Mouse (Mus musculus) midbrain, embryonic 11.5 days (tissue): Measurements from ENCODE around the gene Slc46a3. TPM values are rescaled to one million over a fixed set of nuclear protein-coding genes. Genes with fewer than 3 reads are reported as not detected.

Experiments
- ATAC-seq: fragments of 200-750 bp; cut with Nextera tagmentation; 2 replicates; pipeline ENCODE4 v1.8.0; 2017; ENCODE audit warnings: moderate TSS enrichment, moderate library complexity; ENCODE audit not compliant: low FRiP score
- DNase-seq: peaks from one replicate; pipeline ENCODE4 v3.0.0; 2015; ENCODE audit warnings: low spot score; ENCODE audit errors: missing footprints
- H3K27ac ChIP-seq: fragments of 300-500 bp; sonication (generic); 2 replicates; pipeline ENCODE4 v1.5.1; 2014; ENCODE audit warnings: low read depth, low read length
- H3K27me3 ChIP-seq: fragments of 300-500 bp; sonication (generic); 2 replicates; pipeline ENCODE4 v1.6.1; 2014; ENCODE audit warnings: mild to moderate bottlenecking, low read length, moderate library complexity, mixed read lengths; ENCODE audit not compliant: control insufficient read depth, insufficient read depth
- H3K36me3 ChIP-seq: fragments of 300-500 bp; sonication (generic); 2 replicates; pipeline ENCODE4 v1.6.1; 2014; ENCODE audit warnings: mild to moderate bottlenecking, low read length, moderate library complexity, mixed read lengths; ENCODE audit not compliant: control insufficient read depth, insufficient read depth
- H3K4me1 ChIP-seq: fragments of 300-500 bp; sonication (generic); 2 replicates; pipeline ENCODE4 v1.6.1; 2014; ENCODE audit warnings: low read length; ENCODE audit not compliant: control insufficient read depth, insufficient read depth
- H3K4me2 ChIP-seq: fragments of 300-500 bp; sonication (generic); 2 replicates; pipeline ENCODE4 v1.6.1; 2014; ENCODE audit warnings: mild to moderate bottlenecking, moderate library complexity
- H3K4me3 ChIP-seq: fragments of 300-500 bp; sonication (generic); 2 replicates; pipeline ENCODE4 v1.5.1; 2014; ENCODE audit warnings: low read depth, low read length
- H3K9ac ChIP-seq: fragments of 300-500 bp; sonication (generic); 2 replicates; pipeline ENCODE4 v1.6.1; 2014; ENCODE audit warnings: low read length
- H3K9me3 ChIP-seq: fragments of 300-500 bp; sonication (generic); 2 replicates; pipeline ENCODE4 v1.6.1; 2016; ENCODE audit warnings: low read length; ENCODE audit not compliant: control insufficient read depth
- WGBS: fragments of 180-500 bp; shearing (Covaris S2); extraction: QIAGEN DNeasy Blood & Tissue Kit; methylation state at CpG from one replicate; pipeline ENCODE4 v1.1.7; 2014; 5-methylcytosine and 5-hydroxymethylcytosine counted together
- polyA plus RNA-seq: library from polyadenylated mRNA; unstranded; fragments of >200 nt; fragmentation: Nextera tagmentation; extraction: Ambion mirVana; gene quantifications from 2 replicates; pipeline ENCODE4 v1.2.1, GENCODE M21; 2014

Gene Slc46a3
- polyA plus RNA-seq, 1 experiment from 2014 or later, result 4.5 TPM

DNA sequence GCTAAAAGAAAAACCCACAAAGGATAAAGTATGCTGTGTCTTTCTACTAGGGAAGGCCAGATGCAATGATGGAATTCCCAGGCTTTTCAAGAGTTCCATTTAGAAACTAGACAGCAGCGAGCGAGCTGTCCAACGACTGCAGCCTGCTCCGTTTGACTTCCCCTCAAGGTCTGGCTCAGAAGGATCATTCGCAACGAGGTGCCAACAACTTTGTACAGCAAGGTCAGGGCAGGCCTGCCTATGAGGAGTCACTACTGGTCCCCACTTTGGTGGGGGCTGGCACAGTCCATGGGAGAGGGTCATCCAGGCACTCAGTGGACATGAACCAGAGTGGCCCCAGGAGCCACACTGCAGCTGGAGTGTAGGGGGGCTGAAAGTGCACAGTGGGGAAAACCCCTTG is 11.0 kb downstream of the Slc46a3 start:
- DNase-seq, result no peak
- Histone ChIP-seq H3K9me3 (no peaks in the 10 kb centered on the region), H3K27ac (no peak overlapping the region), H3K36me3 (peaks cover 4% of the 10 kb centered on the region; the same call in 1 of the 2 replicates), H3K4me1 (no peaks in the 10 kb centered on the region), H3K4me2 (no peak overlapping the region), H3K27me3 (no peaks in the 10 kb centered on the region), H3K9ac (no peak overlapping the region), H3K4me3 (no peak overlapping the region)
- WGBS, result 94% methylated on average over 6 of the region's 6 CpGs
- no peak for ATAC-seq

DNA sequence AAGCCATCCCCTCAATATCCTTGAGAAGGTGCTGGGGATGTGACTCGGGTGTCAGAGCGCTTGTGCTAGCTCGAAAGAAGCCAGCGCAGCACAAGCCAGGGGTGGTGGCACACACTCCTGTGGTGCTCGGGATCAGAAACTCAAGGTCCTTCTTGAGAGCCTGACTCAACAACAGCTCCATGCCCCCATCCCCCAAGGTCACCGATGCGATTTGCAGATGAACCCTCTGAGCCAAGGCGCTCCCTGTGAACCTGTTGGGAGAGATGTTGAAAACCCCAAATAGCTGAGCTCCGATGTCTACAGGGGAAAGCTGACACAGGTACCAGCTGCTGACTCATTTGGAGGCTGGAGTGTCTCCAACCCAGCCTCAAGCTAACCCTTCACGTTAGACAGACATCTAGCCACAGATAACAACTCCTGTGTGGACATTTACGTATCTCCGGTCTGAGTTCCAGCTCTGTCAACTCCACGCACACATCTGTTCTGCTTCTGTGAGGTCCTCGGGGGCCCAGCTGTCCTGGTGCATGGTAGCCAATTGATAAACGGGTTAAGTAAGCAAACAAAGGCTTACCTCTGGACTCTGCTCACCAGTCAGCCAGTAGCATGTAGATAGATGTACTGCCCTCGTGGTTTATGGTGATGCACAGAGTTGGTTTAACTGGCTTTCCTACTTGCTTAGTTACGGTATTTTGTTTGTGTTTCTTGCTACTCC is 14.5 kb downstream of the Slc46a3 start:
- WGBS, result 94% methylated on average over 17 of the region's 17 CpGs
- no peaks in the 10 kb centered on the region for H3K4me1 ChIP-seq
- no peak overlapping the region for H3K9ac ChIP-seq
- no peaks in the 10 kb centered on the region for H3K9me3 ChIP-seq
- H3K4me3 ChIP-seq, result no peak overlapping the region
- H3K27me3 ChIP-seq, result no peaks in the 10 kb centered on the region
- peaks cover 25% of the 10 kb centered on the region for H3K36me3 ChIP-seq
- H3K27ac ChIP-seq, result no peak overlapping the region
- DNase-seq (no peak), ATAC-seq (no peak)
- H3K4me2 ChIP-seq, result no peak overlapping the region

DNA sequence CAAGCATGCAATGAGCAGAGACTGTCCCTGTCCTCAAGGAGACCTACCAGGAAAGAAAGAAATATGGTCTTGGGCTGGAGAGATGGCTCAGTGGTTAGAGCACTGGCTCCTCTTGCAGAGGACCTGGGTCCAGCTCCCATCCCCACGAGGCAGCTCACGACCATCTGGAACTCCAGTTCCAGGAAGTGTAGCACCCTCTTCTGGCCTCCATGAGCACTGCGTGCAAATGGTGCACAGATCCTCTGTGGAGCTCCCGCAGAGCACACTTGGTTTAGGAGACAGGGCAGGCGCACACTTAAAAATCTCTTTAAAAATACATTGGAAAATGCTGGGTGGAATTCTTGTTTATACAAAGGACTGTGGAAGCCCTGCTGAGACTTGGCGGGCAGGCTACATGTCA is 17.1 kb downstream of the Slc46a3 start:
- no peaks in the 10 kb centered on the region for H3K27me3 ChIP-seq
- H3K36me3 ChIP-seq, result peaks cover 37% of the 10 kb centered on the region
- no peak overlapping the region for H3K4me2 ChIP-seq
- H3K9me3 ChIP-seq, result no peaks in the 10 kb centered on the region
- H3K9ac ChIP-seq, result no peak overlapping the region
- H3K4me1 ChIP-seq, result no peaks in the 10 kb centered on the region
- no peak for DNase-seq
- WGBS, result 87% methylated on average over 6 of the region's 6 CpGs
- no peak overlapping the region for H3K27ac ChIP-seq
- no peak overlapping the region for H3K4me3 ChIP-seq
- ATAC-seq, result no peak

DNA sequence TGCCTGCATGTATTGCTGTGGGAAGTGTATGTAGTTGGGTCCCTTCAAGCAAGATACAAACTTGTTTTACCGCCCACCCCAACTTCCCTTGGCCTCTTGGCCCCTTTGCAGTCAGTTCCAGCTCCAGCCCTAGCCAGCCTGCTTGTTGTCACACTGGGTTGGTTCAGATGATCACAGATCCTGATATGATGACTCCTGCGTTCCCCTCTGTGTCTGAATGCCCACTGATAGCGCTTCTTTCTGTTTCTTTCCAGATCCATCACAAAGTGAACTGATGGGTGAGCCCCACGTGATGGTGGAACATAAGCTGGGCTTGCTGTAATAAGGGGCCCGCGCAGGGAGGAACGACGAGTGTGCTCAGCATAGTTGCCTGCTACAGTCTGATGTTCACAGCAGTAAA is 19.4 kb downstream of the Slc46a3 start:
- Histone ChIP-seq H3K4me2 (no peak overlapping the region), H3K27me3 (no peaks in the 10 kb centered on the region), H3K9me3 (no peaks in the 10 kb centered on the region), H3K9ac (no peak overlapping the region), H3K36me3 (peaks cover 46% of the 10 kb centered on the region), H3K27ac (no peak overlapping the region), H3K4me1 (no peaks in the 10 kb centered on the region), H3K4me3 (no peak overlapping the region)
- no peak for ATAC-seq
- DNase-seq, result no peak
- WGBS, result 95% methylated on average over 8 of the region's 8 CpGs

DNA sequence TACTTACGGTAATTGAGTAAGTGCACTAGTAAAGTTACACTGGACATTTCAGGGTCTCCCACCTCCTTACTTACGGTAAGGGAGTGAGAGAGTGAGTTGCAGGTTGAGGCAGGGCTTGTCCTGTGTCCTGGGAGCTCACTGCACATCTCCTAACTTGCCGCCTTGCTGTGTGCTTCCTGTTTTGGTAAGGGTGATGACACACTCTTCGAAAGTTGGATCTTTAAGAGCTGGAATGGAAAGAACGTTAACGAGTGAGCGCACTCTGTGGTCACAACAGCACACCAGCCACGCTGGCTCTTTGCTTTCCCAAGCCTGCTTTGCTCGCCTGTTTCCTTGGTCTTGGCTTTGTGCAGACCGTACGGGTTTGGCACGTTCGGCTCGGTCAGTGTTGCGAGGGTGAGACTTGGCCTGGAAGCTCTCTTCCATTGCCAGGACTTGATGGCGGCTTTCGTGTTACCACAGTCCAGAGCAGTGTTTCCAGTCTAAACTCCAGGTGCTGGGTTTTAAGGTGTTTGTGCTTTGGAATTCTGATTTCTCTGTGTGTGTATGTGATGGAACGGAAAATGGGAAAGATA is 20.0 kb downstream of the Slc46a3 start:
- Histone ChIP-seq H3K27me3 (no peaks in the 10 kb centered on the region), H3K4me1 (no peaks in the 10 kb centered on the region), H3K36me3 (peaks cover 47% of the 10 kb centered on the region), H3K27ac (no peak overlapping the region), H3K9ac (no peak overlapping the region), H3K9me3 (no peaks in the 10 kb centered on the region), H3K4me3 (no peak overlapping the region), H3K4me2 (no peak overlapping the region)
- ATAC-seq, result no peak
- WGBS, result 95% methylated on average over 18 of the region's 18 CpGs
- no peak for DNase-seq

DNA sequence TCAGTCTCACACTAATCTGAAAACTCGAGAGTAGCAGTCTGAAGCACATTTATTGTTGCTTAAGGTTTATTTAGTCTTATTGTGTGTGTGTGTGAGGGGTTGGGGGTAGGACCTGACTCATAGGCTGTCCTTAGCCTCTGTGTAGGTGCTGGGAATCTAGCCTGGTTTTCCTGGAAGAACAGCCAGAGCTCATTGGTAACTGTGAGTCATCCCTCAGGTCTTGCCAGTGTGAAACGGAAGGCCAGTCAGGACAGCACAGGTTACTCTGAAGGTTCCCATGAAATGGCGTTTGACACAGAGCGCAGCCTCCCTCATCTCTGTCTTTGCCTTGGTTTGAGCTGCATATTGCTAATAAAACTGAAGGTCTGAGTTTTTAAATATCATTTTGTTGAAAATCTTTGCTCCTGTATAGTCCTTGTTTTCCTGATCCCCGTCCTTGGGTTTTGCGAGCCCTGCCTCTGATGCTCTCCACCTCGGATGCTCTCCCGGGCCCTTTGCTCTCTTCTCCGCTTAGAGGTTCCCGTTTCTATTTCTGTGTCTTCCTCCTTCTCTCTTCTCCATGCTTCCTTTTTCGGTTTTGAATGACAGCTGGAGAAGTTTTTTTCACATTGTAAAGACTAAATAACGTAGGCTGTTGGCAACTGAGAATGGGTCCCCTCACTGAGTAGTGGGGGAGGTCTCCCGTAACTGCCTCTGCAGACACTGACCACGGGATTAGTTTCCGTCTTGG is 23.4 kb downstream of the Slc46a3 start:
- Histone ChIP-seq H3K4me3 (no peak overlapping the region), H3K4me2 (no peak overlapping the region), H3K9ac (no peak overlapping the region), H3K36me3 (peaks cover 41% of the 10 kb centered on the region), H3K27ac (no peak overlapping the region), H3K4me1 (no peaks in the 10 kb centered on the region), H3K27me3 (no peaks in the 10 kb centered on the region), H3K9me3 (no peaks in the 10 kb centered on the region)
- ATAC-seq (no peak), DNase-seq (no peak)
- 93% methylated on average over 15 of the region's 15 CpGs for WGBS

DNA sequence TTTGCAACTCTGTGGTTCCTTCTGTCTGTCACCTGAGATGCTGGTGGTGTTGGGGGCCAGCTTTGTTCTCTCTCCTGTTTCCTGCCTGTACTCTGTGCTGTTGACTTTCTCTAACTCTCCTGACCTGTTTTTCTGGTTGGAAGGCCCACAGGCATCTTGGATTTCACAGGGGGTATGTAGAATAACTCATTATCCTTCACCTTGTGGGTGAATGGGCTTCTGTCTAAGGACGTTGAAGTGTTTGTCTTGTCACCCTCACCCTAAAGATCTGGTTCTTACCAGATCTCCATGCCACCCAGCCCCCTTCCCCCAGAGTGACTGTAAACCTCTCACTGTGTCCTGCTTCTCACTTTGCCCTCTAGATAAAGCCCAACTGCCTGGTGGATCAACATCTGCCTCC is 24.3 kb downstream of the Slc46a3 start:
- Histone ChIP-seq H3K4me3 (no peak overlapping the region), H3K4me1 (no peaks in the 10 kb centered on the region), H3K27me3 (no peaks in the 10 kb centered on the region), H3K27ac (no peak overlapping the region), H3K9ac (no peak overlapping the region), H3K9me3 (no peaks in the 10 kb centered on the region), H3K36me3 (peaks cover 33% of the 10 kb centered on the region), H3K4me2 (no peak overlapping the region)
- ATAC-seq (no peak), DNase-seq (no peak)
- WGBS, result 83% methylated on average over 1 of the region's 1 CpGs

DNA sequence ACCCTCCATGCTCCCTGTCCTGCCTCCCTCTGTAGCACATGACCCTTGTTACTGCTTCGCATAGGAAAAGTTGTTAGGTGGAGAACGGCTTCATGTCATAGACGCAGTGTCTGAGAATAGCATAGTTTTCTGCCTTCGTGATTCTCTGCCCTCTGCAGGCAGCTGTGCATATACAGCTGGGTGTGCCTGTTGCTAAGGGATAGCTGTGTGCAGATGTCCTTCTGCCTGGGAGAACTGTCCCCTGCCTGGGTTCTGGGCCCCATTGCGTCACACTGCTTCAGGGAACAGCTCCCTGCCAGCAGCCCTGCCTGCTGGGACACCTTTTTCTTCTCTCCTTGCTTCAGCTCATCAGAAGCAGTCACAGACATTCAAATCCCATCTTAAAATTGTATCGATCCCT is 25.0 kb downstream of the Slc46a3 start:
- H3K9me3 ChIP-seq, result no peaks in the 10 kb centered on the region
- H3K27ac ChIP-seq, result no peak overlapping the region
- no peak overlapping the region for H3K9ac ChIP-seq
- peaks cover 29% of the 10 kb centered on the region for H3K36me3 ChIP-seq
- ATAC-seq (no peak), DNase-seq (no peak)
- no peaks in the 10 kb centered on the region for H3K27me3 ChIP-seq
- no peak overlapping the region for H3K4me3 ChIP-seq
- WGBS, result 94% methylated on average over 6 of the region's 6 CpGs
- H3K4me1 ChIP-seq, result no peaks in the 10 kb centered on the region
- H3K4me2 ChIP-seq, result no peak overlapping the region

DNA sequence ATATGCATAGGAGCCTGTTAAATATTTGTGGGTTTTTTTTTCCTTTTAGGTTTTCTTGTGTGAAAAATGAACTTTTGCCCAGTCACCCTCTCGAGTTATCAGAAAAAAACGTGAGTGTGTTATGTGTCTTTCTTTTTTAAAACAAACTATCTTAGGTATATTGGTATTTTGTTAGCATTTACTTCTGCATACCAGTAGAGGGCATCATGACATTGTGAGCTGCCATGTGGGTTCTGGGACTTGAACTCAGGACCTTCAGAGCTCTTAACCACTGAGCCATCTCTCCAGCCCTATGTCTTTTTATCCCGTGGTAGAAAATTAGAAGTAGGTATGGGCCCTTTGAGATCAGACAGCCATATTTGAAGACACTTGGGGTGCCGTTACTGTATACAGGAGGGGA is 25.9 kb downstream of the Slc46a3 start:
- H3K9me3 ChIP-seq, result no peaks in the 10 kb centered on the region
- 90% methylated on average over 4 of the region's 4 CpGs for WGBS
- H3K27ac ChIP-seq, result no peak overlapping the region
- H3K4me3 ChIP-seq, result no peak overlapping the region
- H3K9ac ChIP-seq, result no peak overlapping the region
- no peaks in the 10 kb centered on the region for H3K27me3 ChIP-seq
- peaks cover 33% of the 10 kb centered on the region for H3K36me3 ChIP-seq
- no peak overlapping the region for H3K4me2 ChIP-seq
- no peaks in the 10 kb centered on the region for H3K4me1 ChIP-seq
- ATAC-seq, result no peak
- no peak for DNase-seq
